ENCODE assay signal across 9 mouse cellular contexts in the genomic region with DNA sequence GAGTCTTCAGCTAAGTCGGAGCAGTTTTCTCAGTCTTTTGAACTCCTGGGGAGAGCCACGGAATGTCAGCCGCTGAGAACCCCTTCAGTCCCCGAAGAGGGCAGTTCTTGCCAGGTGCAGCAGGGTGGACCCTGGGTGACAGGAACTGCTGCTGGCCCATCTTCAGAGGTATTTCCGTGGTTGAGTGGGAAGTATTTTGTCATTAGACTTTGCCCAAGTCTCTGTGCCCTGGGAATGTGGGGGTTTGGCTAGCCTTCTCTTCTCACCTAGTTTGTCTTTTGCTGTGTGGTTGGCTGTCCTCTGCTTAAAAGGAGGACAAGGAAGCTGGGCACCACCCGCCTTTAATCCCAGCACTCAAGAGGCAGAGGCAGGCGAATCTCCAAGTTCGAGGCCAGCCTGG. TPM values are rescaled to one million over a fixed set of nuclear protein-coding genes. Genes with fewer than 3 reads are reported as not detected.
DNase-seq lines count a peak whose midpoint lies in the region; ATAC-seq lines count a peak whose summit lies in the region.
"Had no signal": no experiment of that assay in that cellular context is flagged by ENCODE, and none has a peak within 500 bp of the region (broad histone marks: within the 10 kb centered on the region; RNA-seq: fewer than 3 reads in every experiment).

No protein-coding gene starts in this region.

- no peak for ATAC-seq in heart, embryonic 15.5 days (replicated peaks; ENCODE audit: insufficient number of reproducible peaks, insufficient read depth, low FRiP score, low read depth)
- no peak for ATAC-seq in intestine, embryonic 15.5 days
- ATAC-seq in midbrain, embryonic 13.5 days, result no peak

- H3K4me2 ChIP-seq in heart, embryonic 15.5 days, result peak overlapping the region; percentile 98
- H3K4me2 ChIP-seq in intestine, embryonic 15.5 days (replicated peaks), result peak overlapping the region; percentile 94
- H3K4me2 ChIP-seq in midbrain, embryonic 13.5 days (replicated peaks), result peak overlapping the region; percentile 97

- WGBS in heart, embryonic 15.5 days, result 17% methylated on average over 8 of the region's 8 CpGs
- 24% methylated on average over 8 of the region's 8 CpGs for WGBS in embryonic facial prominence, embryonic 10.5 days
- WGBS in intestine, embryonic 15.5 days, result 15% methylated on average over 8 of the region's 8 CpGs
- WGBS in midbrain, embryonic 13.5 days, result 21% methylated on average over 8 of the region's 8 CpGs

- peak overlapping the region; percentile 82 for H3K4me3 ChIP-seq in heart, embryonic 15.5 days
- H3K4me3 ChIP-seq in embryonic facial prominence, embryonic 10.5 days, result peak overlapping the region; percentile 78
- peak overlapping the region; percentile 58 for H3K4me3 ChIP-seq in intestine, embryonic 15.5 days (replicated peaks)
- peak overlapping the region; percentile 69 for H3K4me3 ChIP-seq in midbrain, embryonic 13.5 days (replicated peaks)

- no peak overlapping the region for H3K27ac ChIP-seq in heart, embryonic 15.5 days
- H3K27ac ChIP-seq in embryonic facial prominence, embryonic 10.5 days (replicated peaks), result 0 out of 2 replicates have a peak overlapping the region, but pooled peaks have one; percentile 69
- H3K27ac ChIP-seq in intestine, embryonic 15.5 days, result no peak overlapping the region
- no peak overlapping the region for H3K27ac ChIP-seq in midbrain, embryonic 13.5 days

- H3K36me3 ChIP-seq in heart, embryonic 15.5 days, result no peaks in the 10 kb centered on the region
- H3K36me3 ChIP-seq in embryonic facial prominence, embryonic 10.5 days (replicated peaks), result peaks cover 36% of the 10 kb centered on the region
- H3K36me3 ChIP-seq in intestine, embryonic 15.5 days, result no peaks in the 10 kb centered on the region
- H3K36me3 ChIP-seq in midbrain, embryonic 13.5 days, result peaks cover 34% of the 10 kb centered on the region

- peaks cover 4% of the 10 kb centered on the region for H3K27me3 ChIP-seq in heart, embryonic 15.5 days
- H3K27me3 ChIP-seq in embryonic facial prominence, embryonic 10.5 days (replicated peaks; ENCODE audit: low read depth, poor library complexity, severe bottlenecking), result peaks cover 38% of the 10 kb centered on the region
- H3K27me3 ChIP-seq in intestine, embryonic 15.5 days (replicated peaks), result no peaks in the 10 kb centered on the region
- peaks cover 11% of the 10 kb centered on the region for H3K27me3 ChIP-seq in midbrain, embryonic 13.5 days
- H3K27me3 ChIP-seq: Patski had no signal

- H3K9ac ChIP-seq in heart, embryonic 15.5 days, result peak overlapping the region; percentile 69
- peak overlapping the region; percentile 55; the same call in 1 of the 2 replicates for H3K9ac ChIP-seq in intestine, embryonic 15.5 days
- H3K9ac ChIP-seq in midbrain, embryonic 13.5 days (replicated peaks), result peak overlapping the region; percentile 83

- no peak for DNase-seq in heart, adult 8-10 months (ENCODE audit: low spot score)
- DNase-seq in embryonic facial prominence, embryonic 10.5 days (ENCODE audit: low spot score), result no peak
- no peak for DNase-seq in embryo, embryonic 10 days (ENCODE audit: low spot score)
- DNase-seq in gastrocnemius, adult 18-20 months (ENCODE audit: low spot score), result no peak
- DNase-seq in cerebellum, postnatal 25 days, result no peak

- no peaks in the 10 kb centered on the region for H3K9me3 ChIP-seq in heart, embryonic 15.5 days (replicated peaks)
- H3K9me3 ChIP-seq in embryonic facial prominence, embryonic 10.5 days, result no peaks in the 10 kb centered on the region
- no peaks in the 10 kb centered on the region for H3K9me3 ChIP-seq in intestine, embryonic 15.5 days
- H3K9me3 ChIP-seq in midbrain, embryonic 13.5 days, result no peaks in the 10 kb centered on the region

- H3K4me1 ChIP-seq in heart, embryonic 15.5 days (replicated peaks), result peaks cover 41% of the 10 kb centered on the region
- H3K4me1 ChIP-seq in embryonic facial prominence, embryonic 10.5 days, result peaks cover 35% of the 10 kb centered on the region
- peaks cover 14% of the 10 kb centered on the region for H3K4me1 ChIP-seq in intestine, embryonic 15.5 days (replicated peaks)
- peaks cover 23% of the 10 kb centered on the region for H3K4me1 ChIP-seq in midbrain, embryonic 13.5 days (replicated peaks)

RNA-seq across cellular contexts. Expression of a gene that starts 0.9 kb away (rescaled TPM):
- polyA plus RNA-seq in heart, embryonic 15.5 days (2015; fragmentation: Nextera tagmentation; extraction: Ambion mirVana), result 5.7 and 7.3 TPM in 2 replicates
- total RNA-seq in heart, adult 8-10 months (2022), result 1 to 10 TPM; 1.8 to 4.3 (median 2.4) TPM
- 9.3 and 10.1 TPM in 2 replicates for polyA plus RNA-seq in embryonic facial prominence, embryonic 10.5 days (2016; fragmentation: Nextera tagmentation; extraction: Ambion mirVana)
- polyA plus RNA-seq in intestine, embryonic 15.5 days (2015; fragmentation: Nextera tagmentation; extraction: Ambion mirVana), result 3.7 and 4.6 TPM in 2 replicates
- 19.4 and 22.7 TPM in 2 replicates for polyA plus RNA-seq in midbrain, embryonic 13.5 days (2015; fragmentation: Nextera tagmentation; extraction: Ambion mirVana)
- under 1 TPM; 0.34 to 0.57 TPM for total RNA-seq in gastrocnemius, adult 18-20 months (2021)

RNA-seq across cellular contexts. Expression of a gene that starts 7.2 kb away (rescaled TPM):
- polyA plus RNA-seq in heart, embryonic 15.5 days (2015; fragmentation: Nextera tagmentation; extraction: Ambion mirVana), result 2.1 and 2.4 TPM in 2 replicates
- 10 to 100 TPM; 19.3 to 24.6 (median 20.6) TPM for total RNA-seq in heart, adult 8-10 months (2022)
- polyA plus RNA-seq in embryonic facial prominence, embryonic 10.5 days (2016; fragmentation: Nextera tagmentation; extraction: Ambion mirVana), result 0.04 and 0.20 TPM in 2 replicates
- polyA plus RNA-seq in intestine, embryonic 15.5 days (2015; fragmentation: Nextera tagmentation; extraction: Ambion mirVana), result 2.3 and 3.0 TPM in 2 replicates
- polyA plus RNA-seq in midbrain, embryonic 13.5 days (2015; fragmentation: Nextera tagmentation; extraction: Ambion mirVana), result 0.31 and 0.37 TPM in 2 replicates
- total RNA-seq in gastrocnemius, adult 18-20 months (2021), result 1 to 10 TPM; 7.2 to 7.8 TPM

RNA-seq across cellular contexts. Expression of a gene that starts 19.6 kb away (rescaled TPM):
- polyA plus RNA-seq in heart, embryonic 15.5 days (2015; fragmentation: Nextera tagmentation; extraction: Ambion mirVana), result 34.6 and 53.3 TPM in 2 replicates
- total RNA-seq in heart, adult 8-10 months (2022), result 1 to 10 TPM; 5.6 to 6.5 (median 6.2) TPM
- 180 and 183 TPM in 2 replicates for polyA plus RNA-seq in embryonic facial prominence, embryonic 10.5 days (2016; fragmentation: Nextera tagmentation; extraction: Ambion mirVana)
- 87.6 and 88.0 TPM in 2 replicates for polyA plus RNA-seq in intestine, embryonic 15.5 days (2015; fragmentation: Nextera tagmentation; extraction: Ambion mirVana)
- polyA plus RNA-seq in midbrain, embryonic 13.5 days (2015; fragmentation: Nextera tagmentation; extraction: Ambion mirVana), result 82.7 and 85.0 TPM in 2 replicates
- total RNA-seq in gastrocnemius, adult 18-20 months (2021), result 1 to 10 TPM; 2.2 to 2.8 TPM

RNA-seq across cellular contexts. Expression of a gene that starts 49.2 kb away (rescaled TPM):
- polyA plus RNA-seq in heart, embryonic 15.5 days (2015; fragmentation: Nextera tagmentation; extraction: Ambion mirVana), result 7.2 and 34.0 TPM in 2 replicates
- total RNA-seq in heart, adult 8-10 months (2022), result 1 to 10 TPM; 3.4 to 8.1 (median 4.3) TPM
- 3.9 and 4.6 TPM in 2 replicates for polyA plus RNA-seq in embryonic facial prominence, embryonic 10.5 days (2016; fragmentation: Nextera tagmentation; extraction: Ambion mirVana)
- polyA plus RNA-seq in intestine, embryonic 15.5 days (2015; fragmentation: Nextera tagmentation; extraction: Ambion mirVana), result 11.6 and 12.6 TPM in 2 replicates
- polyA plus RNA-seq in midbrain, embryonic 13.5 days (2015; fragmentation: Nextera tagmentation; extraction: Ambion mirVana), result 5.2 and 6.4 TPM in 2 replicates
- 1 to 10 TPM; 1.3 to 3.4 TPM for total RNA-seq in gastrocnemius, adult 18-20 months (2021)

RNA-seq across cellular contexts. Expression of a gene that starts 58.4 kb away (rescaled TPM):
- 0.19 and 2.2 TPM in 2 replicates for polyA plus RNA-seq in heart, embryonic 15.5 days (2015; fragmentation: Nextera tagmentation; extraction: Ambion mirVana)
- under 1 TPM; 0.25 to 0.52 (median 0.33) TPM for total RNA-seq in heart, adult 8-10 months (2022)
- polyA plus RNA-seq in embryonic facial prominence, embryonic 10.5 days (2016; fragmentation: Nextera tagmentation; extraction: Ambion mirVana), result 0.30 TPM in 1 of 2 replicates, not detected in the other
- 0.24 and 0.40 TPM in 2 replicates for polyA plus RNA-seq in intestine, embryonic 15.5 days (2015; fragmentation: Nextera tagmentation; extraction: Ambion mirVana)
- not detected in 2 replicates for polyA plus RNA-seq in midbrain, embryonic 13.5 days (2015; fragmentation: Nextera tagmentation; extraction: Ambion mirVana)
- under 1 TPM in 1 of 2 experiments, not detected in 1; 0.14 TPM for total RNA-seq in gastrocnemius, adult 18-20 months (2021)
- polyA plus RNA-seq: Patski had no signal
